Mouse (Mus musculus) cerebral cortex, adult 2 months (tissue): ENCODE data around the gene Camta1.

Experiments used
- WGBS: fragments of 180-500 bp; shearing (Covaris S2); methylation state at CpG from one replicate; pipeline ENCODE4 v1.1.7; 2018; 5-methylcytosine and 5-hydroxymethylcytosine counted together

The Camta1 gene

GRCm38 (mm10) chr4:151738875-151739274 is 122.8 kb downstream of the Camta1 start:
- 44% methylated on average over 11 of the region's 11 CpGs for WGBS

- WGBS: 45% methylated on average over 5 of the region's 5 CpGs
Observed at GRCm38 (mm10) chr4:151738280-151738679, 123.4 kb downstream of the Camta1 start.

GRCm38 (mm10) chr4:151732668-151733067 is 129.0 kb downstream of the Camta1 start:
- 55% methylated on average over 10 of the region's 10 CpGs for WGBS

- WGBS: 69% methylated on average over 4 of the region's 4 CpGs
Observed at GRCm38 (mm10) chr4:151730037-151730759, 131.5 kb downstream of the Camta1 start.

- WGBS: 64% methylated on average over 4 of the region's 4 CpGs
Observed at GRCm38 (mm10) chr4:151729116-151729515, 132.6 kb downstream of the Camta1 start.

- 47% methylated on average over 11 of the region's 11 CpGs for WGBS
Observed at GRCm38 (mm10) chr4:151728391-151729065, 133.1 kb downstream of the Camta1 start.

GRCm38 (mm10) chr4:151726396-151726795 is 135.3 kb downstream of the Camta1 start:
- WGBS: 74% methylated on average over 2 of the region's 2 CpGs

- 81% methylated on average over 15 of the region's 15 CpGs for WGBS
Observed at GRCm38 (mm10) chr4:151720722-151721467, 140.8 kb downstream of the Camta1 start.

GRCm38 (mm10) chr4:151718866-151719475 is 142.7 kb downstream of the Camta1 start:
- 60% methylated on average over 21 of the region's 21 CpGs for WGBS

- 72% methylated on average over 7 of the region's 7 CpGs for WGBS
Observed at GRCm38 (mm10) chr4:151717864-151718263, 143.8 kb downstream of the Camta1 start.

GRCm38 (mm10) chr4:151713714-151714113 is 148.0 kb downstream of the Camta1 start:
- WGBS: 86% methylated on average over 6 of the region's 6 CpGs

- 97% methylated on average over 2 of the region's 2 CpGs for WGBS
Observed at GRCm38 (mm10) chr4:151711406-151711805, 150.3 kb downstream of the Camta1 start.

- 56% methylated on average over 7 of the region's 7 CpGs for WGBS
Observed at GRCm38 (mm10) chr4:151710522-151710921, 151.2 kb downstream of the Camta1 start.

GRCm38 (mm10) chr4:151709269-151709668 is 152.4 kb downstream of the Camta1 start:
- WGBS: 71% methylated on average over 8 of the region's 8 CpGs

- 90% methylated on average over 14 of the region's 14 CpGs for WGBS
Observed at GRCm38 (mm10) chr4:151703069-151703735, 158.5 kb downstream of the Camta1 start.

- 88% methylated on average over 11 of the region's 11 CpGs for WGBS
Observed at GRCm38 (mm10) chr4:151702463-151702862, 159.2 kb downstream of the Camta1 start.

GRCm38 (mm10) chr4:151695984-151696383 is 165.7 kb downstream of the Camta1 start:
- 69% methylated on average over 11 of the region's 11 CpGs for WGBS

GRCm38 (mm10) chr4:151694531-151694930 is 167.1 kb downstream of the Camta1 start:
- WGBS: 29% methylated on average over 7 of the region's 7 CpGs

GRCm38 (mm10) chr4:151694047-151694446 is 167.6 kb downstream of the Camta1 start:
- WGBS: 74% methylated on average over 3 of the region's 3 CpGs

- WGBS: 59% methylated on average over 12 of the region's 12 CpGs
Observed at GRCm38 (mm10) chr4:151690041-151690440, 171.6 kb downstream of the Camta1 start.

- 89% methylated on average over 5 of the region's 5 CpGs for WGBS
Observed at GRCm38 (mm10) chr4:151688206-151688605, 173.5 kb downstream of the Camta1 start.
